Mouse (Mus musculus): ENCODE data around the gene Robo3. TPM values are rescaled to one million over a fixed set of nuclear protein-coding genes. Genes with fewer than 3 reads are reported as not detected.

Robo3 gene
- 0.12 and 0.13 TPM in 2 replicates for polyA plus RNA-seq (2015; fragmentation: Nextera tagmentation; extraction: Ambion mirVana)

GRCm38 (mm10) chr9:37432720-37433421 lies at the start of gene Robo3:
Gene Robo3 (minus strand): TSS chr9:37433246.
- DNase-seq (no peak), ATAC-seq (ENCODE audit: low read depth) (no peak)
- H3K27ac ChIP-seq = no peak within 1 kb of the TSS
- peaks cover 83% of the 10 kb centered on the region for H3K27me3 ChIP-seq
- H3K4me3 ChIP-seq (replicated peaks) = peak within 1 kb of the TSS; percentile 14; the same call in 1 of the 2 replicates
- WGBS (ENCODE audit: insufficient replicate concordance) = 2% methylated on average over 40 of the region's 40 CpGs
- H3K36me3 ChIP-seq = no peaks in the 10 kb centered on the region
- H3K9me3 ChIP-seq (replicated peaks) = no peaks in the 10 kb centered on the region
- no peak within 1 kb of the TSS for H3K9ac ChIP-seq
- H3K4me2 ChIP-seq = peak within 1 kb of the TSS; percentile 29; the same call in 1 of the 2 replicates
- H3K4me1 ChIP-seq (replicated peaks) = no peaks in the 10 kb centered on the region

- Histone ChIP-seq H3K27ac (no peak overlapping the region), H3K4me2 (no peak overlapping the region), H3K4me3 (replicated peaks) (no peak overlapping the region), H3K27me3 (no peaks in the 10 kb centered on the region), H3K36me3 (no peaks in the 10 kb centered on the region), H3K9me3 (replicated peaks) (no peaks in the 10 kb centered on the region), H3K9ac (no peak overlapping the region), H3K4me1 (replicated peaks) (no peaks in the 10 kb centered on the region)
- DNase-seq (no peak), ATAC-seq (ENCODE audit: low read depth) (no peak)
- WGBS (ENCODE audit: insufficient replicate concordance) = 64% methylated on average over 7 of the region's 7 CpGs
Measured at GRCm38 (mm10) chr9:37474923-37475322, 41.9 kb upstream of the Robo3 start.

- no peak overlapping the region for H3K9ac ChIP-seq
- WGBS (ENCODE audit: insufficient replicate concordance) = 48% methylated on average over 3 of the region's 3 CpGs
- no peaks in the 10 kb centered on the region for H3K27me3 ChIP-seq
- ATAC-seq (ENCODE audit: low read depth) = no peak
- DNase-seq = no peak
- H3K9me3 ChIP-seq (replicated peaks) = no peaks in the 10 kb centered on the region
- no peaks in the 10 kb centered on the region for H3K4me1 ChIP-seq (replicated peaks)
- H3K4me3 ChIP-seq (replicated peaks) = no peak overlapping the region
- no peak overlapping the region for H3K27ac ChIP-seq
- no peaks in the 10 kb centered on the region for H3K36me3 ChIP-seq
- H3K4me2 ChIP-seq = no peak overlapping the region
Measured at GRCm38 (mm10) chr9:37473611-37474125, 40.6 kb upstream of the Robo3 start.

GRCm38 (mm10) chr9:37462764-37463163 lies 29.7 kb upstream of the Robo3 start:
- Histone ChIP-seq H3K4me3 (replicated peaks) (no peak overlapping the region), H3K27me3 (peaks cover 63% of the 10 kb centered on the region), H3K9ac (no peak overlapping the region), H3K36me3 (no peaks in the 10 kb centered on the region), H3K9me3 (replicated peaks) (no peaks in the 10 kb centered on the region), H3K4me1 (replicated peaks) (peaks cover 11% of the 10 kb centered on the region), H3K27ac (no peak overlapping the region), H3K4me2 (no peak overlapping the region)
- 21% methylated on average over 7 of the region's 7 CpGs for WGBS (ENCODE audit: insufficient replicate concordance)
- DNase-seq = no peak
- ATAC-seq (ENCODE audit: low read depth) = no peak

- DNase-seq = no peak
- WGBS (ENCODE audit: insufficient replicate concordance) = 14% methylated on average over 3 of the region's 3 CpGs
Measured at GRCm38 (mm10) chr9:37461571-37461970, 28.5 kb upstream of the Robo3 start.

GRCm38 (mm10) chr9:37460961-37461340 lies 27.9 kb upstream of the Robo3 start:
- Histone ChIP-seq H3K36me3 (no peaks in the 10 kb centered on the region), H3K27me3 (peaks cover 81% of the 10 kb centered on the region), H3K4me2 (peak overlapping the region; percentile 58; the same call in 1 of the 2 replicates), H3K4me1 (replicated peaks) (peaks cover 11% of the 10 kb centered on the region), H3K9me3 (replicated peaks) (no peaks in the 10 kb centered on the region), H3K27ac (no peak overlapping the region), H3K4me3 (replicated peaks) (peak overlapping the region; percentile 41; the same call in 1 of the 2 replicates), H3K9ac (no peak overlapping the region)
- no peak for ATAC-seq (ENCODE audit: low read depth)
- DNase-seq = no peak
- 13% methylated on average over 5 of the region's 5 CpGs for WGBS (ENCODE audit: insufficient replicate concordance)

More at GRCm38 (mm10) chr9:37461571-37461970, 28.5 kb upstream of the Robo3 start:
- H3K9ac ChIP-seq = no peak overlapping the region
- ATAC-seq (ENCODE audit: low read depth) = no peak
- H3K4me1 ChIP-seq (replicated peaks) = peaks cover 11% of the 10 kb centered on the region
- no peak overlapping the region for H3K4me3 ChIP-seq (replicated peaks)
- no peaks in the 10 kb centered on the region for H3K36me3 ChIP-seq
- no peaks in the 10 kb centered on the region for H3K9me3 ChIP-seq (replicated peaks)
- H3K27me3 ChIP-seq = peaks cover 75% of the 10 kb centered on the region
- H3K27ac ChIP-seq = no peak overlapping the region
- H3K4me2 ChIP-seq = no peak overlapping the region

- no peaks in the 10 kb centered on the region for H3K36me3 ChIP-seq
- DNase-seq = no peak
- under 1% methylated on average over 81 of the region's 81 CpGs for WGBS (ENCODE audit: insufficient replicate concordance)
- H3K4me3 ChIP-seq (replicated peaks) = peak overlapping the region; percentile 41
- H3K4me2 ChIP-seq = peak overlapping the region; percentile 58
- no peaks in the 10 kb centered on the region for H3K9me3 ChIP-seq (replicated peaks)
- ATAC-seq (ENCODE audit: low read depth) = no peak
- peaks cover 11% of the 10 kb centered on the region for H3K4me1 ChIP-seq (replicated peaks)
- H3K27me3 ChIP-seq = peaks cover 88% of the 10 kb centered on the region
- H3K9ac ChIP-seq = no peak overlapping the region
- H3K27ac ChIP-seq = no peak overlapping the region
Measured at GRCm38 (mm10) chr9:37460043-37460960, 27.3 kb upstream of the Robo3 start.

GRCm38 (mm10) chr9:37459665-37460042 lies 26.6 kb upstream of the Robo3 start:
- no peak for ATAC-seq (ENCODE audit: low read depth)
- no peak overlapping the region for H3K9ac ChIP-seq
- H3K4me1 ChIP-seq (replicated peaks) = peaks cover 11% of the 10 kb centered on the region
- no peaks in the 10 kb centered on the region for H3K36me3 ChIP-seq
- H3K9me3 ChIP-seq (replicated peaks) = no peaks in the 10 kb centered on the region
- H3K27me3 ChIP-seq = peaks cover 94% of the 10 kb centered on the region
- H3K4me2 ChIP-seq = peak overlapping the region; percentile 58; the same call in 1 of the 2 replicates
- H3K27ac ChIP-seq = no peak overlapping the region
- no peak for DNase-seq
- no peak overlapping the region for H3K4me3 ChIP-seq (replicated peaks)
- under 1% methylated on average over 9 of the region's 9 CpGs for WGBS (ENCODE audit: insufficient replicate concordance)

- no peak for ATAC-seq (ENCODE audit: low read depth)
- no peak for DNase-seq
Measured at GRCm38 (mm10) chr9:37457151-37457550, 24.1 kb upstream of the Robo3 start.

GRCm38 (mm10) chr9:37456481-37456910 lies 23.4 kb upstream of the Robo3 start:
- Histone ChIP-seq H3K9ac (no peak overlapping the region), H3K4me2 (peak overlapping the region; percentile 19; the same call in 1 of the 2 replicates), H3K4me3 (replicated peaks) (0 out of 2 replicates have a peak overlapping the region, but pooled peaks have one; percentile 2), H3K9me3 (replicated peaks) (no peaks in the 10 kb centered on the region), H3K4me1 (replicated peaks) (peaks cover 11% of the 10 kb centered on the region), H3K27me3 (peaks cover 98% of the 10 kb centered on the region), H3K27ac (no peak overlapping the region), H3K36me3 (no peaks in the 10 kb centered on the region)
- ATAC-seq (ENCODE audit: low read depth) = no peak
- no peak for DNase-seq
- WGBS (ENCODE audit: insufficient replicate concordance) = 2% methylated on average over 20 of the region's 20 CpGs

More at GRCm38 (mm10) chr9:37457151-37457550, 24.1 kb upstream of the Robo3 start:
- H3K27me3 ChIP-seq = peaks cover 99% of the 10 kb centered on the region
- H3K4me2 ChIP-seq = no peak overlapping the region
- 51% methylated on average over 1 of the region's 1 CpGs for WGBS (ENCODE audit: insufficient replicate concordance)
- no peaks in the 10 kb centered on the region for H3K36me3 ChIP-seq
- peaks cover 11% of the 10 kb centered on the region for H3K4me1 ChIP-seq (replicated peaks)
- no peaks in the 10 kb centered on the region for H3K9me3 ChIP-seq (replicated peaks)
- H3K27ac ChIP-seq = no peak overlapping the region
- H3K4me3 ChIP-seq (replicated peaks) = no peak overlapping the region
- no peak overlapping the region for H3K9ac ChIP-seq

GRCm38 (mm10) chr9:37455868-37456267 lies 22.8 kb upstream of the Robo3 start:
- DNase-seq = no peak
- H3K27me3 ChIP-seq = peaks cover 96% of the 10 kb centered on the region
- H3K4me1 ChIP-seq (replicated peaks) = peaks cover 11% of the 10 kb centered on the region
- H3K27ac ChIP-seq = no peak overlapping the region
- ATAC-seq (ENCODE audit: low read depth) = no peak
- H3K9me3 ChIP-seq (replicated peaks) = no peaks in the 10 kb centered on the region
- no peaks in the 10 kb centered on the region for H3K36me3 ChIP-seq
- WGBS (ENCODE audit: insufficient replicate concordance) = 5% methylated on average over 8 of the region's 8 CpGs
- H3K9ac ChIP-seq = no peak overlapping the region
- H3K4me2 ChIP-seq = no peak overlapping the region
- no peak overlapping the region for H3K4me3 ChIP-seq (replicated peaks)

Data from liver, embryonic 13.5 days (tissue).